Mouse (Mus musculus) embryonic facial prominence, embryonic 13.5 days (tissue): ENCODE data around the gene Tsga13. TPM values are rescaled to one million over a fixed set of nuclear protein-coding genes. Genes with fewer than 3 reads are reported as not detected.

Experiments
- ATAC-seq: fragments of 200-750 bp; cut with Nextera tagmentation; 2 replicates; pipeline ENCODE4 v1.8.0; 2017; ENCODE audit warnings: low read depth; ENCODE audit not compliant: insufficient number of reproducible peaks, insufficient read depth, low FRiP score, low TSS enrichment
- H3K27ac ChIP-seq: fragments of 300-500 bp; sonication (generic); 2 replicates; pipeline ENCODE4 v1.5.1; 2015; ENCODE audit warnings: moderate library complexity, mild to moderate bottlenecking, inconsistent platforms
- H3K27me3 ChIP-seq: fragments of 300-500 bp; sonication (generic); 2 replicates; pipeline ENCODE4 v1.6.1; 2015; ENCODE audit warnings: mild to moderate bottlenecking, inconsistent platforms
- H3K36me3 ChIP-seq: fragments of 300-500 bp; sonication (generic); 2 replicates; pipeline ENCODE4 v1.6.1; 2015; ENCODE audit warnings: mild to moderate bottlenecking, inconsistent platforms
- H3K4me1 ChIP-seq: fragments of 300-500 bp; sonication (generic); 2 replicates; pipeline ENCODE4 v1.6.1; 2015; ENCODE audit warnings: inconsistent platforms
- H3K4me2 ChIP-seq: fragments of 300-500 bp; sonication (generic); 2 replicates; pipeline ENCODE4 v1.6.1; 2015; ENCODE audit warnings: moderate library complexity, mild to moderate bottlenecking, inconsistent platforms
- H3K4me3 ChIP-seq: fragments of 300-500 bp; sonication (generic); 2 replicates; pipeline ENCODE4 v1.5.1; 2015; ENCODE audit warnings: mild to moderate bottlenecking, inconsistent platforms
- H3K9ac ChIP-seq: fragments of 300-500 bp; sonication (generic); 2 replicates; pipeline ENCODE4 v1.6.1; 2015; ENCODE audit warnings: mild to moderate bottlenecking, inconsistent platforms
- H3K9me3 ChIP-seq: fragments of 300-500 bp; sonication (generic); 2 replicates; pipeline ENCODE4 v1.6.1; 2016; ENCODE audit warnings: inconsistent platforms
- WGBS: fragments of 180-500 bp; shearing (Covaris S2); methylation state at CpG from one replicate; pipeline ENCODE4 v1.1.7; 2015; ENCODE audit warnings: mixed read lengths; 5-methylcytosine and 5-hydroxymethylcytosine counted together
- polyA plus RNA-seq: library from polyadenylated mRNA; unstranded; fragments of >200 nt; fragmentation: Nextera tagmentation; extraction: Ambion mirVana; gene quantifications from 2 replicates; pipeline ENCODE4 v1.2.1, GENCODE M21; 2015

Gene Tsga13
- polyA plus RNA-seq, 1 experiment from 2014 or later = not detected

DNA sequence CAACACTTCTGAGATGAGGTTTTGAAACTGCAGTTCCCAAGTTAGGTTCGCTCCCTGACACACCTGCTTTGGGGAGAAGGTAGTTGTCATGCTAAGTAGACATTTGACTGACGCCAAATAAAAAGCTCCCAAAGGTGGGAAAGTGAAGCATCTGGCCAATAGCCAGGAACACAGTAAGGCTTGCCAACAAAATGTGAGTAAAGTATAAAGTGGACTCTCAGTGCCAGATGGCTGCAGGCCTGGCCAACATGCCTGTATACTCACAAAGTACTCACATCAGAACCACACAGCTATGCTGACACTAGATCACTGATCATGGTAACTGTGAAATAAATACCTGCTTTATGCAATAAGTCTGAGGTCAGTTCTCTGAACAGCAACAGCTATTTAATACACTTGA, 65.6 kb downstream of the Tsga13 start:
- peaks cover 14% of the 10 kb centered on the region for H3K36me3 ChIP-seq
- ATAC-seq = no peak
- no peaks in the 10 kb centered on the region for H3K27me3 ChIP-seq
- H3K4me1 ChIP-seq = peaks cover 4% of the 10 kb centered on the region; the same call in 1 of the 2 replicates
- no peak overlapping the region for H3K4me2 ChIP-seq
- H3K27ac ChIP-seq = no peak overlapping the region
- H3K4me3 ChIP-seq = no peak overlapping the region
- no peak overlapping the region for H3K9ac ChIP-seq
- H3K9me3 ChIP-seq = no peaks in the 10 kb centered on the region
- 75% methylated on average over 2 of the region's 2 CpGs for WGBS

Other genes with a start within 250 kb of the Tsga13 start
- 23.4 and 23.9 TPM in 2 replicates for gene Cep41, start 221.8 kb downstream of the Tsga13 start, polyA plus RNA-seq
- gene Mest, start 192.0 kb downstream of the Tsga13 start, polyA plus RNA-seq = 874 and 912 TPM in 2 replicates
- 21.5 and 28.0 TPM in 2 replicates for gene Copg2, start 18.8 kb downstream of the Tsga13 start, polyA plus RNA-seq
- gene Klf14, start 43.5 kb upstream of the Tsga13 start, polyA plus RNA-seq = 1.5 and 1.9 TPM in 2 replicates